Mouse (Mus musculus) heart, postnatal 0 days (tissue): ENCODE measurements around the gene Stxbp5l. TPM values are rescaled to one million over a fixed set of nuclear protein-coding genes. Genes with fewer than 3 reads are reported as not detected.
A peak's percentile ranks its signal among the peaks of the same experiment; 100 is the strongest.

Experiments
- ATAC-seq: fragments of 200-750 bp; cut with Nextera tagmentation; 2 replicates; pipeline ENCODE4 v1.8.0; 2017; ENCODE audit warnings: low read depth, moderate number of reproducible peaks, moderate library complexity; ENCODE audit not compliant: insufficient read depth
- DNase-seq: peaks from one replicate; pipeline ENCODE4 v3.0.0-alpha.2; 2016; ENCODE audit warnings: low spot score
- H3K27ac ChIP-seq: fragments of 300-500 bp; sonication (generic); 2 replicates; pipeline ENCODE4 v1.5.1; 2014; ENCODE audit warnings: low read depth, mild to moderate bottlenecking
- H3K27me3 ChIP-seq: fragments of 300-500 bp; sonication (generic); 2 replicates; pipeline ENCODE4 v1.6.1; 2014; ENCODE audit warnings: low read length, mixed read lengths; ENCODE audit not compliant: control insufficient read depth, insufficient read depth
- H3K36me3 ChIP-seq: fragments of 300-500 bp; sonication (generic); replicated peaks from 2 replicates; pipeline ENCODE4 v1.6.1; 2014; ENCODE audit warnings: low read length, mixed read lengths; ENCODE audit not compliant: control insufficient read depth, insufficient read depth
- H3K4me1 ChIP-seq: fragments of 300-500 bp; sonication (generic); 2 replicates; pipeline ENCODE4 v1.6.1; 2014; ENCODE audit warnings: antibody characterized with exemption; ENCODE audit not compliant: control insufficient read depth, insufficient read depth
- H3K4me2 ChIP-seq: fragments of 300-500 bp; sonication (generic); 2 replicates; pipeline ENCODE4 v1.6.1; 2014; ENCODE audit warnings: low read depth, mild to moderate bottlenecking, low read length, moderate library complexity
- H3K4me3 ChIP-seq: fragments of 300-500 bp; sonication (generic); 2 replicates; pipeline ENCODE4 v1.5.1; 2014; ENCODE audit warnings: low read depth, low read length
- H3K9ac ChIP-seq: fragments of 300-500 bp; sonication (generic); replicated peaks from 2 replicates; pipeline ENCODE4 v1.6.1; 2014; ENCODE audit warnings: low read depth, low read length, mixed read lengths
- H3K9me3 ChIP-seq: fragments of 300-500 bp; sonication (generic); replicated peaks from 2 replicates; pipeline ENCODE4 v1.6.1; 2016; ENCODE audit warnings: low read length; ENCODE audit not compliant: control insufficient read depth
- CTCF ChIP-seq: IDR thresholded peaks from 2 replicates; pipeline ENCODE4 v1.5.1; 2016; ENCODE audit warnings: antibody characterized with exemption, control low read depth, low read depth
- EP300 ChIP-seq: IDR thresholded peaks from 2 replicates; pipeline ENCODE4 v1.6.1; 2016; ENCODE audit warnings: antibody characterized with exemption, low read depth
- WGBS: fragments of 180-500 bp; shearing (Covaris S2); extraction: QIAGEN DNeasy Blood & Tissue Kit; methylation state at CpG from one replicate; pipeline ENCODE4 v1.1.7; 2014; 5-methylcytosine and 5-hydroxymethylcytosine counted together
- polyA plus RNA-seq: library from polyadenylated mRNA; unstranded; fragments of >200 nt; fragmentation: Nextera tagmentation; extraction: Ambion mirVana; gene quantifications from 2 replicates; pipeline ENCODE4 v1.2.1, GENCODE M21; 2015
- total RNA-seq: library from RNA; depleted of rRNA; stranded (reverse); fragments of >200 nt; gene quantifications from 2 replicates; pipeline ENCODE4 v1.2.3, GENCODE M21; 2014; ENCODE audit warnings: low replicate concordance; rRNA removed

Gene Stxbp5l
- total RNA-seq (not detected in 2 replicates), polyA plus RNA-seq (0.12 and 0.30 TPM in 2 replicates)

DNA sequence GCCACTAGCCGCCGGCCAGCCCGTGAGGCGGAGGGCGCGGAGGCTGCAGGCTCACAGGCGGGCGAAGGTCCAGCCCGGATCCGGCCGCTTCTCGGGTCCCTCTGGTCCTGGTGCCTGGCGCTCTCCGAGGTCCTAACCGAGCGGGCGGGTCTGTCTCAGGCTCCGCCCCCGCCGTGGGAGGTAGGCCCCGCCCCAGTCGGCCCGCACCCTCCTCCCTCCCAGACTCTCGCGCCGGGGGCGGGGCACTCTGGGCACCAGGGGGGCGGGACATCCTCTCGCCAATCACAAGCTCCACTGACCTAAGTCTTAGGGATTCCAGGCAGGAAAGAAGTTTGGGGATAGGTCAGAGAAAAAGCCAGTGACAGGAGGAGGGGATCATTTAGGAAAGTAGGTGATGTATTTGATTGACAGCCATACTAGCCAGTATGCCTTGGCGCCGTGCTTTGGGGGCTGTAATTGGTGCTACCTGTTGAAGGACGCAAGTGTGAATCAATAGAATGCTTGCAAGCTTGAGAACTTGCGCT is at the start of gene Stxbp5l:
Gene Stxbp5l, minus strand, starts transcription at position 142 of the 524 bp plus-strand sequence.
- Histone ChIP-seq H3K4me2 (peak within 1 kb of the TSS; percentile 85), H3K27ac (no peak within 1 kb of the TSS), H3K36me3 (no peaks in the 10 kb centered on the region), H3K4me3 (peak within 1 kb of the TSS; percentile 51), H3K4me1 (peaks cover 9% of the 10 kb centered on the region), H3K9ac (no peak within 1 kb of the TSS), H3K27me3 (peaks cover 9% of the 10 kb centered on the region; the same call in 1 of the 2 replicates), H3K9me3 (no peaks in the 10 kb centered on the region)
- DNase-seq (peak; percentile 84), ATAC-seq (peak; percentile 99)
- 1% methylated on average over 29 of the region's 33 CpGs for WGBS
- TF ChIP-seq CTCF, result no peak

DNA sequence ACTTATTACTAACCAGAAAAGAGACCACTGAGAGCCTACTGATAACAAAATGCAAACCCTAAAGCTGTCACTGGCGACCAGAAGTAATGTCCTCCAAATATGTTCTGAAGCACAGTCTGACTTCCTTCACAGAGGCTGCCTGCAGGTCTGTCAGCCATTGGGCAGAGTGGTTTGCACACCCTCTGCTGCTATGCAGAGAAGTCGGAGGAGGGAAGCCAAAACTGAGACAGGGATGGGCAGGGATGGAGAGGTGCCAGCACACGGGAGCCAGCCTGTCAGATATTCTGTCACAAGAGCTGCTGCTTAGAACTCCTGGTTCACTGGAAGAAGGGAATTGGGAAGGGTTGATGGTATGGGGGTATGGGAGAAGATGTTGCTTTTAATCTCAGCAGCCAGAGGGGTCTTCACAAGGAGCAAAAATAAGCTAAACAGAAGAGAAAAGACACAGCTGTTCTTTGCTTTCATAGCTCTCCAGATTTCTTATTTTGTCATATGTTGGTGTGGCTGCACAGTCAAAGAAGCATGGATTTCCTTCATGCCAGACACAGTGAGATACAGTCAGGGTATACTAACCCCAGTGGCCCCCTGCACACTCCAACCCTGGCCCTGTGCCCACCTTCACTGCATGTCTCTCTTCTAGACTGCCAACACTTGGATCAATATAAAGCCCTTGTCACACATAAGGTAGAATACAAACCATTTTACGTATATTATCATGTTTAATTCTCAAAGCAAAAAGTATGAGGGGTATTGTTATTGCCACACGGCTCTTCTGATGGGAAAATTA is 48.8 kb upstream of the Stxbp5l start:
- Histone ChIP-seq H3K27ac (no peak overlapping the region), H3K4me3 (no peak overlapping the region), H3K9ac (no peak overlapping the region), H3K9me3 (no peaks in the 10 kb centered on the region), H3K36me3 (no peaks in the 10 kb centered on the region), H3K4me2 (no peak overlapping the region), H3K4me1 (no peaks in the 10 kb centered on the region), H3K27me3 (no peaks in the 10 kb centered on the region)
- no peak for TF ChIP-seq EP300
- no peak for DNase-seq
- ATAC-seq, result no peak
- 45% methylated on average over 5 of the region's 5 CpGs for WGBS

DNA sequence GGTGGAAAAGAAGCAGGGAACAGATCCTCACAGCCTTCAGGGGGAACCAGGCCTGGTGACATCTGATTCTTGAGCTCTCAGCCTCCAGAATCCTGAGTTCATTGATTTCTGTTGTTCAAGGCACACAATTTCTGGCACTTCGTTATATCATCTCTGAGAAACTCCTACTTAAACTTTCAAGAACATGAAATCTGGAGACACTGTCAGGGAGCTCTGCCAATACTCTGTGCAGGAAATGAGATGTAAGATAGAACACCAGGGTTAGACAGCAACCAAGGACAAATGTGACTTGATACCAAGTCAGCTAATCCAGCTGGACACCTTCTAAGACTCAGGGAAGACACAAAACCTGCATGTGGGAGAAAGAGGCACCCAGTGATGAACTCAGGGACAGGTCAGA is 40.7 kb upstream of the Stxbp5l start:
- Histone ChIP-seq H3K9ac (no peak overlapping the region), H3K4me1 (no peaks in the 10 kb centered on the region), H3K36me3 (no peaks in the 10 kb centered on the region), H3K27me3 (no peaks in the 10 kb centered on the region), H3K4me3 (no peak overlapping the region), H3K27ac (no peak overlapping the region), H3K9me3 (no peaks in the 10 kb centered on the region), H3K4me2 (no peak overlapping the region)
- TF ChIP-seq CTCF, result no peak
- no peak for TF ChIP-seq EP300
- WGBS, result 54% methylated on average over 1 of the region's 1 CpGs
- ATAC-seq (no peak), DNase-seq (no peak)

DNA sequence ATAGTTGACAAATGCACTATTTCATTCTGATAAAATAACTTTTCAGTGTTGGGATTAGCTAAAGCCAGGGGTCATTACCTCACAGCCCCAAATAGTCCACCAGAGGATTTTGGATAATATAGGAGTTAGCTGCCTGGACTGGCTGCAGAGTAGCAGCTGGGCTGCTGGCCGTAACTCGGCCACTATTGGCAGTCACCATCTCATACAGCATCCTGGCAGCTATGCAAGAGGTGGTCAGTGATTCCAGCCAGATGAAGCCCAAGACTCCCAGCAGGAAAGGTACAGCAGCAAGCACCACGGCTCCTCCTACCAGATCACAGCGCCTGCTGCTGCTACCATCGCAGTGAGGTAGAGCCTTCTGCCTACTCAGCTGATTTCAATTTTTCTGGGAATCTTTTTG is 38.1 kb upstream of the Stxbp5l start:
- Histone ChIP-seq H3K27ac (no peak overlapping the region), H3K36me3 (no peaks in the 10 kb centered on the region), H3K4me2 (no peak overlapping the region), H3K27me3 (no peaks in the 10 kb centered on the region), H3K4me1 (no peaks in the 10 kb centered on the region), H3K9ac (no peak overlapping the region), H3K9me3 (no peaks in the 10 kb centered on the region), H3K4me3 (no peak overlapping the region)
- DNase-seq (no peak), ATAC-seq (no peak)
- 82% methylated on average over 5 of the region's 5 CpGs for WGBS
- TF ChIP-seq EP300 (no peak), CTCF (no peak)

DNA sequence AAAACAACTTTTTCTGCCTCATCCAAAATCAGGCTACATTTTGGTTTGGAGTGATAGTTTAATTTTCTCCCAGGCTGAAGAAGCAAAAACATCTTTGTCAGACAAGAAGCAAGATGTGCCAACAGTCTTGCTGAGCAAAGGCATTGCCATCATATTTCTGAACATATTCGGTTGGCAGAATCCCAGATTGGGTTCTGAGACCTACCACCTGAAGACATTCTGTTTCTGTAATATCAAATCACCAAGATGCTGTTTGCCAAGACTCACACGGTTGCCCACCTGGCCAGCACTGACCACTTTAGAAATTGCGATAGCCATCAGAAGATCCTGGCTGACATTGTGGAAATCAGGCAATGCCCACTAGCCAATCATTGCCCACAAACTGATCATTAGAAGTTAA is 37.1 kb upstream of the Stxbp5l start:
- H3K27ac ChIP-seq, result no peak overlapping the region
- H3K9ac ChIP-seq, result no peak overlapping the region
- no peak overlapping the region for H3K4me2 ChIP-seq
- H3K27me3 ChIP-seq, result no peaks in the 10 kb centered on the region
- H3K4me3 ChIP-seq, result no peak overlapping the region
- H3K36me3 ChIP-seq, result no peaks in the 10 kb centered on the region
- TF ChIP-seq EP300 (no peak), CTCF (no peak)
- no peaks in the 10 kb centered on the region for H3K4me1 ChIP-seq
- ATAC-seq (no peak), DNase-seq (no peak)
- no peaks in the 10 kb centered on the region for H3K9me3 ChIP-seq
- WGBS, result 82% methylated on average over 3 of the region's 3 CpGs
